ENCODE assay signal across 23 mouse cellular contexts in the genomic region with DNA sequence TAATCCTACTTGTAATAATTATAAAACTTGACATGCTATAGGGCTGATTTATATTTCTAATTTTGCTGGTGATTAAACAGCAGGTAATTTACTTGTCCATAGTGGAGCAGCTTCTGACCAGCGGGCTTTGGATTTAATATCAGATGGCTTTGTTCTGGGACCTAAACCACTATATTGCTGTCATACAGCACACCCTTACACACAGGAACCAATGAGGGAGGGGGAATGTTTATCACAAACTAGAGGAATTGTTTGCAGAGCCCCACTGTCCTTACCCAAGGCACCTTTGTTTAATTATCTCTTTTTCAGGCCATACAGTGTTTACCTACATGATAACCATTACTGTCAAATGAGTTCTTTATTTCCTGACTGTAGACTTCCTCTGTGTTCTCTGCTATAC.
DNase-seq lines count a peak whose midpoint lies in the region; ATAC-seq lines count a peak whose summit lies in the region.
"Had no signal": no experiment of that assay in that cellular context is flagged by ENCODE, and none has a peak within 500 bp of the region (broad histone marks: within the 10 kb centered on the region; RNA-seq: fewer than 3 reads in every experiment).

No protein-coding gene starts in this region.

- peak; percentile 8; the same call in 1 of the 2 replicates for ATAC-seq in hindbrain, embryonic 16.5 days
- no peak for ATAC-seq in hindbrain, embryonic 14.5 days (ENCODE audit: low FRiP score)
- ATAC-seq in neural tube, embryonic 13.5 days (ENCODE audit: low read depth) = peak; percentile 73
- no peak for ATAC-seq in forebrain, embryonic 12.5 days (ENCODE audit: low FRiP score)
- ATAC-seq: activated CD4-positive, CD25-positive, alpha-beta regulatory T cell, adult 4 months; CD4-positive, CD25-positive, alpha-beta regulatory T cell, adult 4 months; forebrain, embryonic 14.5 days; forebrain, embryonic 16.5 days; Patski had no signal

- H3K4me3 ChIP-seq in hindbrain, embryonic 16.5 days (ENCODE audit: low read length) = no peak overlapping the region
- no peak overlapping the region for H3K4me3 ChIP-seq in hindbrain, embryonic 14.5 days (replicated peaks; ENCODE audit: low read length)
- no peak overlapping the region for H3K4me3 ChIP-seq in neural tube, embryonic 13.5 days
- H3K4me3 ChIP-seq in forebrain, embryonic 12.5 days (replicated peaks) = no peak overlapping the region
- H3K4me3 ChIP-seq: embryonic facial prominence, embryonic 10.5 days; embryonic facial prominence, embryonic 12.5 days had no signal

- H3K4me1 ChIP-seq in hindbrain, embryonic 16.5 days (ENCODE audit: control insufficient read depth, insufficient read depth, low read depth, low read length) = 0 out of 2 replicates have a peak, but pooled peaks cover 3% of the 10 kb centered on the region
- H3K4me1 ChIP-seq in hindbrain, embryonic 14.5 days (replicated peaks; ENCODE audit: control insufficient read depth, insufficient read depth, low read length) = no peaks in the 10 kb centered on the region
- peaks cover 7% of the 10 kb centered on the region for H3K4me1 ChIP-seq in neural tube, embryonic 13.5 days (replicated peaks)
- H3K4me1 ChIP-seq in forebrain, embryonic 12.5 days = peaks cover 6% of the 10 kb centered on the region; the same call in 1 of the 2 replicates
- H3K4me1 ChIP-seq: embryonic facial prominence, embryonic 10.5 days; embryonic facial prominence, embryonic 12.5 days had no signal

- no peak overlapping the region for H3K4me2 ChIP-seq in hindbrain, embryonic 16.5 days (ENCODE audit: low read length)
- no peak overlapping the region for H3K4me2 ChIP-seq in hindbrain, embryonic 14.5 days (replicated peaks)
- no peak overlapping the region for H3K4me2 ChIP-seq in neural tube, embryonic 13.5 days
- no peak overlapping the region for H3K4me2 ChIP-seq in forebrain, embryonic 12.5 days
- H3K4me2 ChIP-seq: embryonic facial prominence, embryonic 12.5 days had no signal

- no peaks in the 10 kb centered on the region for H3K9me3 ChIP-seq in hindbrain, embryonic 16.5 days (ENCODE audit: control insufficient read depth, low read length)
- H3K9me3 ChIP-seq in hindbrain, embryonic 14.5 days (ENCODE audit: control insufficient read depth, low read length) = no peaks in the 10 kb centered on the region
- no peaks in the 10 kb centered on the region for H3K9me3 ChIP-seq in neural tube, embryonic 13.5 days
- H3K9me3 ChIP-seq in forebrain, embryonic 12.5 days = no peaks in the 10 kb centered on the region
- H3K9me3 ChIP-seq: embryonic facial prominence, embryonic 10.5 days; embryonic facial prominence, embryonic 12.5 days; G1E had no signal

- no peak overlapping the region for H3K27ac ChIP-seq in hindbrain, embryonic 16.5 days (ENCODE audit: low read depth, low read length)
- no peak overlapping the region for H3K27ac ChIP-seq in hindbrain, embryonic 14.5 days
- peak overlapping the region; percentile 68; the same call in 1 of the 2 replicates for H3K27ac ChIP-seq in neural tube, embryonic 13.5 days (replicated peaks)
- no peak overlapping the region for H3K27ac ChIP-seq in forebrain, embryonic 12.5 days
- H3K27ac ChIP-seq: embryonic facial prominence, embryonic 10.5 days; embryonic facial prominence, embryonic 12.5 days had no signal

- H3K36me3 ChIP-seq in hindbrain, embryonic 16.5 days (ENCODE audit: control insufficient read depth, insufficient read depth, low read length) = no peaks in the 10 kb centered on the region
- H3K36me3 ChIP-seq in hindbrain, embryonic 14.5 days (replicated peaks; ENCODE audit: control insufficient read depth, insufficient read depth) = no peaks in the 10 kb centered on the region
- no peaks in the 10 kb centered on the region for H3K36me3 ChIP-seq in neural tube, embryonic 13.5 days
- H3K36me3 ChIP-seq in forebrain, embryonic 12.5 days (replicated peaks) = no peaks in the 10 kb centered on the region
- H3K36me3 ChIP-seq: embryonic facial prominence, embryonic 10.5 days; embryonic facial prominence, embryonic 12.5 days; G1E had no signal

- H3K9ac ChIP-seq in hindbrain, embryonic 16.5 days (ENCODE audit: low read depth, low read length) = no peak overlapping the region
- H3K9ac ChIP-seq in hindbrain, embryonic 14.5 days = no peak overlapping the region
- H3K9ac ChIP-seq in neural tube, embryonic 13.5 days = no peak overlapping the region
- H3K9ac ChIP-seq in forebrain, embryonic 12.5 days = no peak overlapping the region
- H3K9ac ChIP-seq: embryonic facial prominence, embryonic 12.5 days had no signal

- H3K27me3 ChIP-seq in hindbrain, embryonic 16.5 days (replicated peaks; ENCODE audit: control insufficient read depth, insufficient read depth, low read length) = no peaks in the 10 kb centered on the region
- H3K27me3 ChIP-seq in hindbrain, embryonic 14.5 days (ENCODE audit: control insufficient read depth, insufficient read depth, low read length) = no peaks in the 10 kb centered on the region; the same call in 1 of the 2 replicates
- H3K27me3 ChIP-seq in neural tube, embryonic 13.5 days = 0 out of 2 replicates have a peak, but pooled peaks cover 3% of the 10 kb centered on the region
- peaks cover 5% of the 10 kb centered on the region; the same call in 1 of the 2 replicates for H3K27me3 ChIP-seq in forebrain, embryonic 12.5 days
- H3K27me3 ChIP-seq: CH12.LX; embryonic facial prominence, embryonic 12.5 days had no signal

- WGBS in hindbrain, embryonic 16.5 days = 75% methylated on average over 1 of the region's 1 CpGs
- whole genome bisulfite sequencing in hindbrain, embryonic 14.5 days = 83% methylated on average over 1 of the region's 1 CpGs
- WGBS in neural tube, embryonic 13.5 days = 70% methylated on average over 1 of the region's 1 CpGs
- 86% methylated on average over 1 of the region's 1 CpGs for WGBS in forebrain, embryonic 12.5 days

- DNase-seq in hindbrain, embryonic 14.5 days (ENCODE audit: low spot score) = no peak
- no peak for DNase-seq in neural tube, embryonic 10.5 days (ENCODE audit: extremely low spot score, low spot score)
- DNase-seq: adrenal gland, adult 8-10 months; adrenal gland, postnatal 14 days; adrenal gland, postnatal 36 days; B cell, adult 2 months; cerebellum, adult 11-12 months; cerebellum, adult 2 months; cerebellum, adult 9-10 months; cerebellum, postnatal 10 days; cerebellum, postnatal 25 days had no signal

Comparison
In these comparisons a context has a peak if more than half of its experiments do, and no peak if none do; other contexts are left out.
1. ATAC-seq: peak in hindbrain, embryonic 16.5 days (single experiment) and neural tube, embryonic 13.5 days (single experiment); none in hindbrain, embryonic 14.5 days (single experiment) and forebrain, embryonic 12.5 days (single experiment).